In the genomic region with DNA sequence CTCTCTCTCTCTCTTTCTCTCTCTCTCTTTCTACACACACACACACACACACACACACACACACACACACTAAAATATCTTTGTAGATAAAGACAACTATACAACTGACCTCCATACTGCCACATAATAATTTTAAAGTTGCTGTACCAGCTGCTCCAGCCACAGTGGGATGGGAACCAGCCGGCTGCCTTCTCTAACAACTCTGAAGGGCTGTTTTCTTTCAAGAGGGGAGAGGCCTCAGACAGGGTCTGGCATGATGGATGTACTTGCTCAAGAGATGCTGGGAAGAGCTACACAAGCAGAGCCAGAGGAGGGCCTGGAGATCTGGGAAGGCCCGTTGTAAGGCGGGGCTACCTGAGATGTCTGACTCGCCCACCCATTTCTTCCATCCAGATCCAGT, we compare ENCODE assay signal across 24 mouse cellular contexts.
"Had no signal": no experiment of that assay in that cellular context is flagged by ENCODE, and none has a peak within 500 bp of the region (broad histone marks: within the 10 kb centered on the region; RNA-seq: fewer than 3 reads in every experiment).

No protein-coding gene starts in this region.

- H3K36me3 ChIP-seq: intestine, embryonic 15.5 days; limb, embryonic 10.5 days; limb, embryonic 13.5 days; liver, embryonic 12.5 days; liver, embryonic 15.5 days; midbrain, embryonic 12.5 days; midbrain, embryonic 15.5 days; neural tube, embryonic 12.5 days; neural tube, embryonic 15.5 days had no signal

- H3K4me3 ChIP-seq: intestine, embryonic 15.5 days; layer of hippocampus, adult 2 months; limb, embryonic 10.5 days; limb, embryonic 13.5 days; liver, embryonic 12.5 days; liver, embryonic 15.5 days; midbrain, embryonic 12.5 days; midbrain, embryonic 15.5 days; neural tube, embryonic 12.5 days; neural tube, embryonic 15.5 days had no signal

- H3K9me3 ChIP-seq: intestine, embryonic 15.5 days; limb, embryonic 10.5 days; limb, embryonic 13.5 days; liver, embryonic 12.5 days; liver, embryonic 15.5 days; midbrain, embryonic 12.5 days; midbrain, embryonic 15.5 days; neural tube, embryonic 12.5 days; neural tube, embryonic 15.5 days had no signal

- H3K4me1 ChIP-seq: intestine, embryonic 15.5 days; liver, embryonic 12.5 days; liver, embryonic 15.5 days had no signal

- H3K9ac ChIP-seq: intestine, embryonic 15.5 days; limb, embryonic 13.5 days; liver, embryonic 12.5 days; liver, embryonic 15.5 days; midbrain, embryonic 12.5 days; midbrain, embryonic 15.5 days; neural tube, embryonic 12.5 days; neural tube, embryonic 15.5 days had no signal

- DNase-seq: kidney, adult 18-20 months; kidney, adult 9 months; kidney, postnatal 14 days; layer of hippocampus, adult 9-11 months; liver; lung, postnatal 14 days; right cerebral cortex, adult 18-20 months; right cerebral cortex, postnatal 14 days; right cerebral cortex, postnatal 4 days; thymus, adult 2 months; thymus, postnatal 14 days; thymus, postnatal 4 days had no signal

- ATAC-seq: intestine, embryonic 15.5 days; liver, embryonic 12.5 days; midbrain, embryonic 15.5 days had no signal

- H3K4me2 ChIP-seq: intestine, embryonic 15.5 days; limb, embryonic 13.5 days; liver, embryonic 12.5 days; liver, embryonic 15.5 days; midbrain, embryonic 12.5 days; midbrain, embryonic 15.5 days; neural tube, embryonic 12.5 days; neural tube, embryonic 15.5 days had no signal

- H3K27me3 ChIP-seq: intestine, embryonic 15.5 days; midbrain, embryonic 12.5 days; midbrain, embryonic 15.5 days; neural tube, embryonic 12.5 days had no signal

- H3K27ac ChIP-seq: intestine, embryonic 15.5 days; layer of hippocampus, adult 2 months; limb, embryonic 10.5 days; limb, embryonic 13.5 days; liver, embryonic 12.5 days; liver, embryonic 15.5 days; macrophage; midbrain, embryonic 12.5 days; midbrain, embryonic 15.5 days; neural tube, embryonic 12.5 days; neural tube, embryonic 15.5 days; stomach, postnatal 0 days had no signal
